Mouse (Mus musculus) thymus, postnatal 14 days (tissue): ENCODE results near the gene A730015C16Rik.

ENCODE experiments used
- DNase-seq: peaks from one replicate; pipeline ENCODE4 v3.0.0; 2021

A730015C16Rik gene

DNA sequence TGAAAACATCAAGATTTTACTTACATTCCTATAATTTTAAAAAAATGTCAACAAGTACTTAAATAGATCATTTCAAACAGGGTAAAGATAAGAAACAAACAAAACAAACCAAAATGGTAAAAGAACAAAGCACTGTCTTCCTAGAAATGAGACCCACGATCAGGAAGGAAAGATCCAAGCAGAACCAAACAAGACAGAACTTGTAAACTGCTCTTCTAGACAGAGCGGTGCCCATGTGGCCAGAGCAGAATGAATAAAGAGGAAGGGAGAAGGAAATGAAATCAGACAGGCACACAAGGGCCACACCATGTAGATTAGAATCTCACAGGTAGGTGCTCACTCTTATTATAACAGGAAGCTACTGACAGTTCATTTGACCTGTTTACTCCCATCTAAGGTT, 21.8 kb downstream of the A730015C16Rik start:
- no peak for DNase-seq

GRCm38 (mm10) chr4:108826096-108826495, 22.3 kb downstream of the A730015C16Rik start:
- DNase-seq = no peak

- no peak for DNase-seq
Observed at GRCm38 (mm10) chr4:108825677-108826076, 22.7 kb downstream of the A730015C16Rik start.

- DNase-seq = no peak
Observed at GRCm38 (mm10) chr4:108811550-108811949, 36.9 kb downstream of the A730015C16Rik start.

- no peak for DNase-seq
Observed at GRCm38 (mm10) chr4:108811142-108811541, 37.3 kb downstream of the A730015C16Rik start.

DNA sequence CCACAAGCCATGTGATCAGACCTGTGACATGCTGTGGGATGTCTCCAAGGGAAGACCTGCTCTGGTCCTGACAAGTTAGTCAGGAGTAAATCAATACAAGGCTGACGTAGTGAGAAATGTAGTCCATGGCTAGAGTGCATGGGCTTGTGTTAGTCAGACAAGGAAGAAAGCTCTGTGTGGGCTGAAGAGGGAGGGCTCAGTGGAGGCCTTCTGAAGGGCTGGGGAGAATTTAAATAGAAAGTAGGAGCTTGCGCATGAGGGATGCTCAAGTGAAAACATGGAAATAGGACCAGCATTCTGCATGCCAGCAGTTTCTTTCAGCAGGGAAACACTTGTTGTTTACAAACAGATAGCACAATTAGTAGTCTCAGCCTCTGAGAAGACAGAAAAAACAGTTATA, 44.9 kb downstream of the A730015C16Rik start:
- DNase-seq = no peak

DNA sequence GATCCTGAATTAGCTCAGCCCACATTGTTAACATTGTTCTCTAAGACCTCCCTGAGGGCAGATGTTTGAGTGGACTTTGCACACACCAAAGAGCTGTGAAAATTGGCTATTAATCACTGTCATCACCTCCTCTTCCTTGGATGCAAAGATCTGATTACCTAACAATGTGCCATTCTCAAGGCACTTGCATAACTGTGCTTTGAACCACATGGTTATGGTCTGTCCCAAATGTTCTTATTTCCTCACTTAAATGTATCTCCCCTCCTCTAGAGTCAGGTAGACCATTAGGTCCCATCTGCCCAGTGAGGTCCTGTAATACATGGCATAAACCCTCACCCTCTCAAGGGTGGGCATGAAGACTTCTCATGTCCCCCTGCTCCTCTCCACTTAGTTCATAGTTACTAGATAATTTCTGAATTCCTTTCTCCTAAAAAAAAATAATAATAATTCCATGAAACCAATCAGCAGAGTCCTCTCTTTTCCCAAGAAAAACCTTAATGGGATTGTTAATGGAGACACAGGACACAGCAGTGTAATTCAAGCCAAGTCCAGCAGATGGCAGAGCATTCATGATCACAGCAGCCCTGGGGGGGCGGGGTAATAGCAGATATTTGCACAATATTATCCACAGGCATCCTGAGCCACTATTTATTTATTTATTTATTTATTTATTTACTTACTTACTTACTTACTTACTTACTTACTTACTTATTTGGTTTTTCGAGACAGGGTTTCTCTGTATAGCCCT, 50.2 kb downstream of the A730015C16Rik start:
- DNase-seq = peak; percentile 54
